Mouse (Mus musculus) G1E-ER4 (cell line): Measurements from ENCODE around the gene Arhgef3. TPM values are rescaled to one million over a fixed set of nuclear protein-coding genes. Genes with fewer than 3 reads are reported as not detected.

Source experiments
- GATA1 ChIP-seq: IDR thresholded peaks from one replicate; pipeline ENCODE4 v1.8.0; 2012; ENCODE audit warnings: low read length, inconsistent platforms
- polyA plus RNA-seq: library from polyadenylated mRNA; stranded (reverse); fragments of >175 nt; gene quantifications from 2 replicates; pipeline ENCODE4 v1.2.3, GENCODE M21; 2012

Arhgef3 gene
- polyA plus RNA-seq, 1 experiment: 0.02 TPM

DNA sequence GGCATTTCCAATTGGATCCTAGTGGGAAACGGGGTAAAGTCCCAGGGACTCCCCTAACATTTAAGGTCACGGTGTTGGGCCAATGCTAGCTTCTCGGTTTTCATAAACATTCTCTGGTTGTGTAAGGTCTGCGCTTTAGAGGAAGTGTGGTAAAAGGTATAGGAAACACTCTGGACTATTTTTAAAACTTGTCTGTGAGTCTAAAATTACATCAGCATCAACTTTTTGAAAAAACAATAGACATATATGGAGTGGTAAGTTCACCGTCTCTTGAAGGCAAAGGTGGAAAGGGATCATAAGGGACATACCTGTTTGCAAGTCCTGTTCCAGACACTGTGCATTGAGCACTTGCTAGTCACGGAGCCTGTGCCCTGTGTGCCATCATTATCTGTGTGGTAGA lies 240.5 kb downstream of the Arhgef3 start:
- no peak for TF ChIP-seq GATA1

- no peak for TF ChIP-seq GATA1
Measured at GRCm38 (mm10) chr14:27355937-27356336, 241.2 kb downstream of the Arhgef3 start.

DNA sequence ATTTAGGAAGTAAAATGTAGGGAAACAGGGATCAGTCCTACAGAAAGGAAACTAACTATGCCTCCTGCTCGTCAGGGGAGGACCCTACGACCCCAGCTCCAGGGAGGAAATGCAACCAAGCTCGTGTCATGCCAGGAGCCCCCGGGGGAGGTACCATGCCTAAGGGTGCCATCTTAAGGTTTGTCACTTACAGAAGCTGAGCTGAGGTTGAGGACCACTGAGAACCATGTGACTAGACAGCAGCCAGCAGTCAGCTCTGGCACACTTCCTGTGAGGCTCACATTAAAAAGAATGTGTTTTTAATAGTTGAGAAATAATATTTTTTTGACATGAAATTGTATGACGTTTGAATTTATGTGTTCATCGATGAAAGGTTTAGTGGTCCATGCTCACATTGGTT lies 242.4 kb downstream of the Arhgef3 start:
- TF ChIP-seq GATA1: no peak

- TF ChIP-seq GATA1: no peak
Measured at GRCm38 (mm10) chr14:27358202-27358601, 243.5 kb downstream of the Arhgef3 start.

- no peak for TF ChIP-seq GATA1
Measured at GRCm38 (mm10) chr14:27360849-27361248, 246.2 kb downstream of the Arhgef3 start.

DNA sequence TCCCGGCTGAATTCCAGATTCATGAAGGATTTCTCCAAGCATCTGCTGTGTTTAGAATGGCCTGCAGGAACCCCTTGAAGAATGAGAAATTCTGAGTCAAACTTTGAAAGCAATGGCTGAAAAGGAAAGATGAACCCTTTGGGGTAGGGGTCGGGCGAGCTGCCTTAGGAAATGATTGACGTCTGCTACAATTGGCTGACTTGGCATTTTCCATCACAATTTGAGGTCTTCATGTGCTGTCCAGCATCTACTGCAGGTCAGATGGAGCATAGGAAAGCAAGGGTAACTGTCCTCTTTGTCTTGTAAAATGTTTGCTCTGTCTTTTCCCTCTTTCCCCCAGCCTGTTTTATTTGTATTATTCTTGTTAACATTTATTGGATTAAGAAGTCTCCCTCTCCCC lies 246.8 kb downstream of the Arhgef3 start:
- TF ChIP-seq GATA1: no peak

GRCm38 (mm10) chr14:27364668-27365257 lies 250.1 kb downstream of the Arhgef3 start:
- no peak for TF ChIP-seq GATA1

GRCm38 (mm10) chr14:27367117-27367711 lies 252.5 kb downstream of the Arhgef3 start:
- TF ChIP-seq GATA1: no peak

DNA sequence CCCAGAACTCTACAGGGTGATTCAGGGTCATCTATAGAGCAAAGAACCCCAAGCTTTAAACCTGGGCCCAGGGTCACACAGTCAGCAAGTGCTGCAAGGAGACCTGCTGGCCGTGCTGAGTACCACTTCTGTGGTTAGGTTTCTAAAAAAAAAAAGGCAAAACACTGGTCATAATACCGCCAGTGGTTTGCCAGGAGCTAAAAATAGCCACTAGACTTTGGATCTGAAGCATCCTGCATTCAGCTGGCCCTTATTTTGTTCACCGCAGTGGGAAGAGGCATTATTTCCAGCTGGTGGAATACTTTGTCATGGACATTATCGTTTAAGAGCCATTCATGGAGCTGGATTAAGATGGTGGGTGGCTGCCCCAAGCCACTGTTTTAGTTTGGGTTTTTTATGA lies 253.9 kb downstream of the Arhgef3 start:
- no peak for TF ChIP-seq GATA1

DNA sequence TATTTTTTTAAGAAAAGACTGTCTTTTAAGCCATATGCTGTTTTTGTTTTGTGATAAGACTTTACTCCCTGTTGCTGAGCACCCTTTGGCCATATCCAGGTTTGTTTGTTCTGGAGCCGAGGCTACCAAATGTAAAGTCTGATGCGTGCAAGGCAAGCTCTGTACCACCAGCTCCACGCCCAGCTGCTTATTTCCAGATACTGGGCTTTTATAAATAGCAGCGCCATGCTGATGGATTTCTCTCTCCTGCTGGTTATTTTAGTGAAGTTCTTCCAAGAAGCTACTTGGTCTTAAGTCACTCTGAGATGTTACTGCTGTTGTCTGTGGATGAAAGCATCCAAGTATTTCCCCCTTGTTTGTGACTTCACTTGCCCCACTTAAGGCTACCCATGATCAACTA lies 254.8 kb downstream of the Arhgef3 start:
- no peak for TF ChIP-seq GATA1

- no peak for TF ChIP-seq GATA1
Measured at GRCm38 (mm10) chr14:27371669-27372076, 257.0 kb downstream of the Arhgef3 start.

GRCm38 (mm10) chr14:27373498-27373897 lies 258.8 kb downstream of the Arhgef3 start:
- no peak for TF ChIP-seq GATA1

DNA sequence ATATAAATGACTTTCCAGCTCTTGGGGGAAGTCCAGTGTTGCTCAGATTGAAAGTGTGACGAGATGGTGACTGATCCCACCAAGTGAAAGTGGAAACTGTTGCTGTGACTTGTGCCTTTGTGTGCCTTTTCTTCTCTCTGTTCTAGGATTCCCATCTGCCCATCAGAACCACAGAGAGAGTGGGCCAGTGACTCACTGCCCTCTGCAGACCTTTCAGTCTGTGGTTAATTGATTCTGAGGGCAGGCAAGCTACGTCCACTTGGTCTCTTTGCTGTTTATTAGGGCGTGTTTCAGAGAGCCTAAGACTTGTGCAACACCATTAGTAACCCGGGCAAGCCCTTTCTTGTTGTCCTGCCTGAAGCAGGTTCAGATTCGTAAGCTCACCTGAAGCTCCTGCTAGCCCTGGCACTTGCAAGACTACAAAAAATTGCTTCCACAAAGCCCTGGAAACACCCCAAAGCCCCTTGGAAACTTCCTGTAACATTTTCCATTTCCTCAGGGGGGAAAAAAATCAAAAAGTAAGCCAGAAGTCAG lies 261.5 kb downstream of the Arhgef3 start:
- no peak for TF ChIP-seq GATA1

DNA sequence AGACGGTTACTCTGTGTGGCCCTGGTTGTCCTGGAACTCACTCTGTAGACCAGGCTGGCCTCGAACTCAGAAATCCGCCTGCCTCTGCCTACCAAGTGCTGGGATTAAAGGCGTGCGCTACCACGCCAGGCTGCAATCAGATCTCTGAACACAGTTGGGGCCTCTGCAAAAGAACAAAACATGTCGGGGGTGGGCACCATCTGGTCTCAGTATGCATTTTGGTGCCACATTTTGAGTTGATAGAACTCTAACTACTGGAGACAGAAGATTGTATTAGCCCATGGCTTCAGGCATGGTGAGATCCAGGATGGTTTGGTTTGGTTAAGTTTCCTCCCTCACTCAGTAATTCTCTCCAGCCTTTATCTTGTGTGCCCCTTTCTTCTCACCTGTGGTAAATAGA lies 264.0 kb downstream of the Arhgef3 start:
- TF ChIP-seq GATA1: no peak

DNA sequence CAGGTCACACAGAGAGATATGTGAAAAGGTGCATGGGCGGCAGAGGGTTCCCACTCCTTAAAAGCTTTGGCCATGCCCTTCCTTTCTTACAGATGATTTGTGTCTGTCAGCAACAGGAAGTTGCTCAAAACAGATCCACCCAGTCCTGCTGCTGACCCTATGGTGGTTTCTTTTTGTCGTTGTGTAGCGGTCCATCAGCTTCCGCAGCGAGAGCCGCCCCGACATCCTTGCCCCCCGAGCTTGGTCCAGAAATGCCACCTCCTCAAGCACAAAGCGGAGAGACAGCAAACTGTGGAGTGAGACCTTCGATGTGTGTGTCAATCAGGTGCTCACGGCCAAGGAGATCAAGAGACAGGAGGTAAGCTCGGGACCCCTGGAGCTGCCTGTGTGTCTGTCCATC lies 264.7 kb downstream of the Arhgef3 start:
- TF ChIP-seq GATA1: no peak

- TF ChIP-seq GATA1: no peak
Measured at GRCm38 (mm10) chr14:27381459-27381858, 266.8 kb downstream of the Arhgef3 start.

- TF ChIP-seq GATA1: no peak
Measured at GRCm38 (mm10) chr14:27383321-27383830, 268.7 kb downstream of the Arhgef3 start.
